Mouse (Mus musculus): Measurements from ENCODE around the gene Carnmt1. TPM values are rescaled to one million over a fixed set of nuclear protein-coding genes. Genes with fewer than 3 reads are reported as not detected.

Carnmt1 gene
- polyA plus RNA-seq (2012; rRNA removed), result 5.2 and 7.7 TPM in 2 replicates
- 23.0 and 27.9 TPM in 2 replicates for polyA plus RNA-seq (2014; fragmentation: Nextera tagmentation; extraction: Ambion mirVana)

- Histone ChIP-seq H3K4me1 (replicated peaks; ENCODE audit: control insufficient read depth in 2 of 2, insufficient read depth in 2 of 2, low read length in 1 of 2) (peaks cover 14 to 20% of the 10 kb centered on the region in 2 experiments), H3K36me3 (replicated peaks; ENCODE audit: control insufficient read depth, insufficient read depth, low read depth) (no peaks in the 10 kb centered on the region), H3K27ac (peak within 1 kb of the TSS; percentile 7), H3K4me2 (ENCODE audit: low read depth) (peak within 1 kb of the TSS; percentile 74), H3K27me3 (ENCODE audit: control insufficient read depth, insufficient read depth, low read length) (no peaks in the 10 kb centered on the region), H3K9me3 (ENCODE audit: control insufficient read depth, low read length) (no peaks in the 10 kb centered on the region), H3K9ac (replicated peaks) (peak within 1 kb of the TSS; percentile 63), H3K4me3 (ENCODE audit: insufficient read depth in 1 of 2, low read depth in 2 of 2, low read length in 2 of 2) (peak within 1 kb of the TSS; percentile 64 to 100)
- under 1% methylated on average over 43 of the region's 58 CpGs for WGBS (ENCODE audit: insufficient replicate concordance)
- peak; percentile 94 to 95 (median 95) for DNase-seq (ENCODE audit: low read depth in 3 of 3, low spot score in 3 of 3)
- TF ChIP-seq EP300 (IDR thresholded peaks at IDR 0.05; ENCODE audit: low read depth) (no peak), CTCF (IDR thresholded peaks at IDR 0.05; ENCODE audit: low read depth) (no peak)
- peak; percentile 93 for ATAC-seq (ENCODE audit: insufficient read depth)
Measured at GRCm38 (mm10) chr19:18670608-18671007, at the start of gene Carnmt1. TSS of gene Carnmt1 (plus strand) at chr19:18670764.

GRCm38 (mm10) chr19:18623894-18624293 lies 46.7 kb upstream of the Carnmt1 start:
- no peak for DNase-seq (ENCODE audit: low read depth in 3 of 3, low spot score in 3 of 3)
- Histone ChIP-seq H3K27me3 (ENCODE audit: control insufficient read depth, insufficient read depth, low read length) (no peaks in the 10 kb centered on the region), H3K4me3 (ENCODE audit: insufficient read depth in 1 of 2, low read depth in 2 of 2, low read length in 2 of 2) (no peak overlapping the region), H3K36me3 (replicated peaks; ENCODE audit: control insufficient read depth, insufficient read depth, low read depth) (no peaks in the 10 kb centered on the region), H3K4me1 (replicated peaks; ENCODE audit: control insufficient read depth in 2 of 2, insufficient read depth in 2 of 2, low read length in 1 of 2) (peaks cover 0 to 2% of the 10 kb centered on the region in 2 experiments; a peak in 2 of 4 replicates), H3K9me3 (ENCODE audit: control insufficient read depth, low read length) (no peaks in the 10 kb centered on the region), H3K4me2 (ENCODE audit: low read depth) (no peak overlapping the region), H3K27ac (no peak overlapping the region), H3K9ac (replicated peaks) (no peak overlapping the region)
- no peak for ATAC-seq (ENCODE audit: insufficient read depth)
- WGBS (ENCODE audit: insufficient replicate concordance), result 49% methylated on average over 2 of the region's 2 CpGs
- no peak for TF ChIP-seq CTCF (IDR thresholded peaks at IDR 0.05; ENCODE audit: low read depth)
- TF ChIP-seq EP300 (IDR thresholded peaks at IDR 0.05; ENCODE audit: low read depth), result no peak

- peak overlapping the region; percentile 93; the same call in 1 of the 2 replicates for H3K4me2 ChIP-seq (ENCODE audit: low read depth)
- no peaks in the 10 kb centered on the region for H3K36me3 ChIP-seq (replicated peaks; ENCODE audit: control insufficient read depth, insufficient read depth, low read depth)
- no peak overlapping the region; a peak in 1 of 4 replicates for H3K4me3 ChIP-seq (ENCODE audit: insufficient read depth in 1 of 2, low read depth in 2 of 2, low read length in 2 of 2)
- no peak for TF ChIP-seq CTCF (IDR thresholded peaks at IDR 0.05; ENCODE audit: low read depth)
- no peak for TF ChIP-seq EP300 (IDR thresholded peaks at IDR 0.05; ENCODE audit: low read depth)
- no peak for DNase-seq (ENCODE audit: low read depth in 3 of 3, low spot score in 3 of 3)
- ATAC-seq (ENCODE audit: insufficient read depth), result no peak
- no peak overlapping the region for H3K27ac ChIP-seq
- no peaks in the 10 kb centered on the region for H3K27me3 ChIP-seq (ENCODE audit: control insufficient read depth, insufficient read depth, low read length)
- H3K9me3 ChIP-seq (ENCODE audit: control insufficient read depth, low read length), result no peaks in the 10 kb centered on the region
- H3K9ac ChIP-seq (replicated peaks), result no peak overlapping the region
- peaks cover 6 to 16% of the 10 kb centered on the region in 2 experiments for H3K4me1 ChIP-seq (replicated peaks; ENCODE audit: control insufficient read depth in 2 of 2, insufficient read depth in 2 of 2, low read length in 1 of 2)
- 63% methylated on average over 1 of the region's 1 CpGs for WGBS (ENCODE audit: insufficient replicate concordance)
Measured at GRCm38 (mm10) chr19:18629589-18629988, 41.0 kb upstream of the Carnmt1 start.

- Histone ChIP-seq H3K27me3 (ENCODE audit: control insufficient read depth, insufficient read depth, low read length) (no peaks in the 10 kb centered on the region), H3K4me2 (ENCODE audit: low read depth) (peak overlapping the region; percentile 93), H3K36me3 (replicated peaks; ENCODE audit: control insufficient read depth, insufficient read depth, low read depth) (no peaks in the 10 kb centered on the region), H3K9ac (replicated peaks) (peak overlapping the region; percentile 71), H3K4me3 (ENCODE audit: insufficient read depth in 1 of 2, low read depth in 2 of 2, low read length in 2 of 2) (peak overlapping the region; percentile 80 to 86), H3K4me1 (replicated peaks; ENCODE audit: control insufficient read depth in 2 of 2, insufficient read depth in 2 of 2, low read length in 1 of 2) (peaks cover 6 to 16% of the 10 kb centered on the region in 2 experiments), H3K9me3 (ENCODE audit: control insufficient read depth, low read length) (no peaks in the 10 kb centered on the region), H3K27ac (no peak overlapping the region; the same call in 1 of the 2 replicates)
- ATAC-seq (ENCODE audit: insufficient read depth) (no peak), DNase-seq (ENCODE audit: low read depth in 3 of 3, low spot score in 3 of 3) (no peak)
- WGBS (ENCODE audit: insufficient replicate concordance), result 12% methylated on average over 17 of the region's 17 CpGs
- TF ChIP-seq EP300 (IDR thresholded peaks at IDR 0.05; ENCODE audit: low read depth) (no peak), CTCF (IDR thresholded peaks at IDR 0.05; ENCODE audit: low read depth) (no peak)
Measured at GRCm38 (mm10) chr19:18630221-18631119, 40.1 kb upstream of the Carnmt1 start.

DNA sequence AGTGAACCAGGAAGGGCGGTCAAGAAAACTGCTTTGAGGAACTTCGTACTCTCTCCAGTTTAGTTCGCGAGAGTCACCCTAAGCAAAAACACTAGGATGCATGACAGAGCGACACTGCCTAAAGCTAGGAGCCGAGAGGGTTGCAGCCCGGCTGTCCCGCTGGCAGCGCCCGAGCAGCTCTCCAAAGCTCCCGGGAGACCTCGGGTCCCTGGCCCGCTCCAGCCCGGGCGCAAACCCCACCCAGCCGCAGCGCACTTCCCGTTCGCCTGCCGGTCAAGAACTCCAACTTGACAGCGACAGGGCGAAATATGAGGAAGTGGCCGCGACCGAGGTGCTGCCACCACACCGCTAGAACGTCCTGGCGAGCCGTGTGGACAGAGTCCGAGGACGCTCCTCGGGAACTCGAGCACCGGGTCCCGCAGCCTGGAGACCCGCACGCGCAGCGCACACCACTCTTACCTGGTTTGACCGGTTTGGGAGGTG lies 39.4 kb upstream of the Carnmt1 start:
- H3K4me2 ChIP-seq (ENCODE audit: low read depth), result peak overlapping the region; percentile 93
- peak overlapping the region; percentile 27 for H3K27ac ChIP-seq
- no peaks in the 10 kb centered on the region for H3K36me3 ChIP-seq (replicated peaks; ENCODE audit: control insufficient read depth, insufficient read depth, low read depth)
- DNase-seq (ENCODE audit: low read depth in 3 of 3, low spot score in 3 of 3) (no peak), ATAC-seq (ENCODE audit: insufficient read depth) (peak; percentile 70)
- H3K27me3 ChIP-seq (ENCODE audit: control insufficient read depth, insufficient read depth, low read length), result no peaks in the 10 kb centered on the region
- H3K4me3 ChIP-seq (ENCODE audit: insufficient read depth in 1 of 2, low read depth in 2 of 2, low read length in 2 of 2), result peak overlapping the region; percentile 80 to 86
- H3K4me1 ChIP-seq (replicated peaks; ENCODE audit: control insufficient read depth in 2 of 2, insufficient read depth in 2 of 2, low read length in 1 of 2), result peaks cover 6 to 16% of the 10 kb centered on the region in 2 experiments
- H3K9ac ChIP-seq (replicated peaks), result peak overlapping the region; percentile 71
- TF ChIP-seq CTCF (IDR thresholded peaks at IDR 0.05; ENCODE audit: low read depth) (peak; percentile 21; the same call in 1 of the 2 replicates), EP300 (IDR thresholded peaks at IDR 0.05; ENCODE audit: low read depth) (no peak)
- WGBS (ENCODE audit: insufficient replicate concordance), result under 1% methylated on average over 40 of the region's 40 CpGs
- no peaks in the 10 kb centered on the region for H3K9me3 ChIP-seq (ENCODE audit: control insufficient read depth, low read length)

All from liver, embryonic 14.5 days (tissue).